Mouse (Mus musculus) stomach, postnatal 0 days (tissue): ENCODE measurements around the gene Asxl1.

Source experiments
- CTCF ChIP-seq: IDR thresholded peaks from 2 replicates; pipeline ENCODE4 v1.5.1; 2016; ENCODE audit warnings: antibody characterized with exemption, low read depth, mild to moderate bottlenecking, moderate library complexity
- EP300 ChIP-seq: optimal IDR thresholded peaks from 2 replicates; pipeline ENCODE3; 2016; ENCODE audit warnings: antibody characterized with exemption

DNA sequence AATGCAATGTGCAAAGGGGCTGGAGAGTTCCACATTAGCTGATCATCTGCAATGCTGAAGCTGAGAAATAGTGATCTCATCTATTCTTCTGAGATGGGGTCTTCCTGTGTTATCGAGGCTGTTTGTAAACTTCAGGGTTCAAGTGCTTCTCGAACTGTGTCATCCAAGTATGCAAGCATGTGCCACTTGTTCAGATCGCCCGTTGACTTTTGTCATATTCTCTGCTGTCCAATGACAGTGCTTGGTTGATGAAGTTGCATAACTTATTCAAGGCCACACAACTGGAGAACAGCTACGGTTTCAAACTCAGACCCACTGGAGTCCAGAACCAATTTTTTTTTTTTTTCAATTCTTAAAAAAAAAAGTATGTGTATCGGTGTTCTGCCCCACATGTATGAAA is 3.5 kb upstream of the Asxl1 start:
- TF ChIP-seq EP300: no peak
- TF ChIP-seq CTCF: no peak
